Mouse (Mus musculus): Measurements from ENCODE around the gene 1500011B03Rik.

DNA sequence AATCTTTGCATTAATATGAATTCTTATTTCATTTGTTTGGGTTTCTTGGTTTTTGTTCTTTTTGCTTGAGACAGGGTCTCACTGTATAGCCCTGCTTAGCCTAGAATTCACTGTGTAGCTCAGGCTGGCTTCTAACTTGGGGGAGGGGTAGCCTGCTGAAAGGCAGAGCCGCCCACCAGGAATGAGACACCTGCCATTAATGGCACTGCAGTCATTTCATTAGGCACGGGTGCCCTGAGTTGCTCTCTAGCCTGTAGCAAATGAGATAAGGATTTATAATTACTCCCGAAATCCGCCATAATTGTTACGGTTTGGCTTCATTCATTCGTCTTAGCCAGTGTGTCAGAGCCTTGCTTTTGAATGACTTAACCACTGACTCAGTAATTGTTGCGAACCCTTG is 47.1 kb downstream of the 1500011B03Rik start:
- TF ChIP-seq CTCF (IDR thresholded peaks at IDR 0.05; ENCODE audit: control insufficient read depth, insufficient read depth, insufficient replicate concordance, low read depth, low read length) (no peak), POLR2A (IDR thresholded peaks at IDR 0.05; ENCODE audit: control insufficient read depth, low read depth, low read length) (no peak)

All from testis, adult 2 months (tissue).